Mouse (Mus musculus): ENCODE data around the gene Cntn1. TPM values are rescaled to one million over a fixed set of nuclear protein-coding genes. Genes with fewer than 3 reads are reported as not detected.

Gene Cntn1
- polyA plus RNA-seq, 1 experiment from 2014 or later, result 0.51 TPM

DNA sequence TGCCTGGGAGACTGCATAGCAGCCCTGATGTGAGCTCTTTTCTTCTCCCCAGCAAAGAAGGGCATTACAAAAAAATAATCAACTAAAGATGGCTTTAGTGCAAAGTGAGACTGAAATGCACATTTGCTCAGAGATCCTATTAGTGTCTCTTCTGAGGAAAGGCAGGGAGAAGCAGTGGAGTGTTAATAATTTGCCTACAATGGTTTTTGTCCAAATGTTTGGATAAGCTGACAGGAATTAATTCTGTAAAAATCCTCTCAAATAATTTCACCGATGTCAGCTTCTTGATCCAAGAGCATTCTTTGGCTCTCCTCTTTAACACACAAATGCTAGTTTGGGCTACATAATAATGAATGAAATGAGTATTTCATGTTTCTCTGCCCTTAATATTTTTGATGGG is 34.9 kb downstream of the Cntn1 start:
- Histone ChIP-seq H3K9me3 (no peaks in the 10 kb centered on the region), H3K27me3 (ENCODE audit: insufficient read depth, poor library complexity, severe bottlenecking) (no peaks in the 10 kb centered on the region), H3K4me1 (no peaks in the 10 kb centered on the region), H3K27ac (no peak overlapping the region), H3K36me3 (no peaks in the 10 kb centered on the region), H3K4me3 (no peak overlapping the region)
- WGBS, result 81% methylated on average over 1 of the region's 1 CpGs
- no peak for DNase-seq (ENCODE audit: low spot score)

DNA sequence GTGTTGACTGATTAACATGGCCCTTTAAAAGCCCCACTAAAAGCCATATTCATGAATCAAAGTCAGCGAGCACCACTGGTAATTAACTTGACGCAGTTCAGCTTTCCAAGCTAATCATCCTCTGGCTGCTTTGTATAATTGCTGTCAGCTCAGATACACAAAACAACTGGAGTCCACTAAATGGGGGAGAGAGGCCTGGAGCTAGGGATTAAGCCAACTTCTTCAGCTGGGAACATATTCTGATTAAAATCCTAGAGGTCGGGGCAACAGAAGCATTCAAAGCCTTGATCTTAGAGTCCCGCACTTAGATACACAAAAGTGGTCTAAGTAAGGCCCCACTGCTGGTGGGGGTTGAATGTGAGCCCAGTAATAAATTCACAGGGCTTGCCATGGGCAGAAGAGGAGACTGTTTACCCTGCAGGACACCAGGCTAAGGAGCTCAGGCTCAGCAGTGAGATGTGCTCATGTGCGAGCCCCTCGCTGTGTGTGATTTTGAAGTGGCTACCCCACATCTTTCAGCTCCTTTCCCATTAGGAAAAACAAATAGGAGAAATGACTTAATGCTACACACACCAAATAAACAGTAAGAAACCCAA is 36.8 kb downstream of the Cntn1 start:
- Histone ChIP-seq H3K4me3 (no peak overlapping the region), H3K9me3 (no peaks in the 10 kb centered on the region), H3K4me1 (no peaks in the 10 kb centered on the region), H3K36me3 (no peaks in the 10 kb centered on the region), H3K27me3 (ENCODE audit: insufficient read depth, poor library complexity, severe bottlenecking) (no peaks in the 10 kb centered on the region), H3K27ac (no peak overlapping the region)
- no peak for DNase-seq (ENCODE audit: low spot score)
- WGBS, result 67% methylated on average over 6 of the region's 6 CpGs

DNA sequence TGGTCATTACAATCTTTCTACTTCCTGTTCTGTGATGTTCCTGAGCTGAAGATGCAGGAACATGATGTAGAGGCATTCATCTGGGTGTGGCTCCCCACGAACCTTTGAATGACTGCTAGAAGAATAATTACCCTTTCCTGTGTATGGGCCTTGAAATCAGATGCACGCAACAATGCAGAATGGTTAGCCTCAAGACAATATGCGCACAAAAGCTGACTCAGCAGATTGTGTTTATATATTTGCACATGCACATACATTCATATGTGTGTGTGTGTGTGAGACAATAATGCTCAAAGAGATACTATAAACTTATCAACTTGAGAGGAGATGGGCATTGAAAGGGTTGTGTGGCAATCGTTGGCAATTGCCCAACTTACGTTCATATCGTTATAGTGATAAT is 39.8 kb downstream of the Cntn1 start:
- 84% methylated on average over 6 of the region's 6 CpGs for WGBS

DNA sequence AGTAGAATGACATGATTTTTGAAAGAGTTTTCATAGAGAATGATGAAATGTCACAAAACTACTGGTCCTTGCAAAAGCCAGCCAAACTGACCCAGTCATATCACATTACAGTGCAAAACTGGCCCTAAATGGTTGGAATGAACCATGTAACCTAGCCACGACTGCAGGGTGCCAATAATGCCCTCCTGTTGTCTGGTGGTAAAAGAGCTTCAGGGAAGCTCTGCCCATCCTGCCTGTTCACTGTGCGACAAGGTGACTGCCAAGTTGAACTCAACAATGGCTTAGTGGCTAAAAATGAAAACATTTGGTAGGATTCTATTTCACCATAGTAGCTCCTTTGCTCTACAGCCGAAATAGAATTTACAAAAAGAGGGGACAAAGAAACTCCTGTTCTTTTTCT is 41.1 kb downstream of the Cntn1 start:
- Histone ChIP-seq H3K9me3 (no peaks in the 10 kb centered on the region), H3K27ac (no peak overlapping the region), H3K36me3 (no peaks in the 10 kb centered on the region), H3K27me3 (ENCODE audit: insufficient read depth, poor library complexity, severe bottlenecking) (no peaks in the 10 kb centered on the region), H3K4me3 (no peak overlapping the region), H3K4me1 (no peaks in the 10 kb centered on the region)
- WGBS, result 72% methylated on average over 3 of the region's 3 CpGs
- DNase-seq (ENCODE audit: low spot score), result no peak

More for the DNA sequence above, 39.8 kb downstream of the Cntn1 start:
- H3K27me3 ChIP-seq (ENCODE audit: insufficient read depth, poor library complexity, severe bottlenecking), result no peaks in the 10 kb centered on the region
- no peaks in the 10 kb centered on the region for H3K36me3 ChIP-seq
- H3K27ac ChIP-seq, result no peak overlapping the region
- H3K4me3 ChIP-seq, result no peak overlapping the region
- DNase-seq (ENCODE audit: low spot score), result no peak
- no peaks in the 10 kb centered on the region for H3K4me1 ChIP-seq
- no peaks in the 10 kb centered on the region for H3K9me3 ChIP-seq

DNA sequence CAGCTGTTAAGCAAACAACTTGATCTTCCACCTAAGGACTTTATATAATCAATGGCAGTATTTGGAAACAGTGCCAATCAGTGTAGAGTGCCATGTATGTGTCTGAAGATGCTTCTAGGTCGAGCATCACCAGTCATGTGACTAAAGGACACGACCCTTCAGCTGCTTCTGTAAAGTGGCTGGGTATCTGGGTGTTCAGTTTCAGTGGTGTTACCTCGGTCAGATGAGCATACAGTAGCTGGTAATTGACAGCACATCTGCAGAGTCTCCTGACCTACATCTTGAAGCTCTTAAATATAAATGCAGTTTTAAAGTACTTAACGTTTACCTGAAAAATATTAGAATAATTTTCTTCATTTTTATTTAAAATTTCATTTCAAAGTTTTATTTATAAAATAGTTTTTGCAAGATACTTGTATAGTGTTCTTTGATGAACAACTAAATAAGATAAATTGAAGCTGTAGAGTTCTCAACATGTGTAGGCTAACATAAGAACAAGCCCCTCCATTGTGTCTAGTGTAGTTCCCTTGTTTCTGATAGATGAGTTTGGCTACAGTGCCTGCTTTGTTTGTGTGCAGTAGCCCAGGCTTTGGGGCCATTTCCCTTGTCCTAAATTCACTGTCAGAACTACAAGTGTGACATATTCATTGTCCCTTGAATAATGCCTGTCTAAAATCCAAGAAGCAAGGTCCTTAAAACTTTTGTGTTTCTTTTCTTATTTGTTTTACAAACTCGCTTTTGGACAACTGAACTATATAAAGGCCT is 48.6 kb downstream of the Cntn1 start:
- H3K4me1 ChIP-seq, result no peaks in the 10 kb centered on the region
- no peak for DNase-seq (ENCODE audit: low spot score)
- no peaks in the 10 kb centered on the region for H3K27me3 ChIP-seq (ENCODE audit: insufficient read depth, poor library complexity, severe bottlenecking)
- WGBS, result 64% methylated on average over 5 of the region's 5 CpGs
- no peaks in the 10 kb centered on the region for H3K36me3 ChIP-seq
- H3K27ac ChIP-seq, result no peak overlapping the region
- H3K9me3 ChIP-seq, result no peaks in the 10 kb centered on the region
- no peak overlapping the region for H3K4me3 ChIP-seq

DNA sequence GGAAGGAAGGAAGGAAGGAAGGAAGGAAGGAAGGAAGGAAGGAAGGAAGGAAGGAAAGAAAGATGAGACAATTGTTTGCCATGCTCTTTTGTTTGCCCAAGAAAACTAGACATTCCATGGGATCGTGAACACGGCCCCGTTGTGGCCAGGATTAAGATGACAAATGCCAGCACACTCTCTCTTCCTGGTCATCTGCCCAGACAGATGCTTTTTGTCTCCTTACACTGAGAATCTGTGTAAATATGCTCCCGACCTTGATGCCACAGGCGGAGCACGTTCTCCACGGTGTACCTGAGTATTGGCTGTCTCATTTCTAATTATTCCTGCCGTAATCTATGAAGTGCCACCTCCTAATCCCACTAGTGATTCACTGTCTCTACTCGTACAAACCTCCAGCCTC is 51.0 kb downstream of the Cntn1 start:
- Histone ChIP-seq H3K36me3 (no peaks in the 10 kb centered on the region), H3K4me1 (no peaks in the 10 kb centered on the region), H3K4me3 (no peak overlapping the region), H3K27ac (no peak overlapping the region), H3K27me3 (ENCODE audit: insufficient read depth, poor library complexity, severe bottlenecking) (no peaks in the 10 kb centered on the region), H3K9me3 (no peaks in the 10 kb centered on the region)
- 83% methylated on average over 9 of the region's 9 CpGs for WGBS
- DNase-seq (ENCODE audit: low spot score), result no peak

DNA sequence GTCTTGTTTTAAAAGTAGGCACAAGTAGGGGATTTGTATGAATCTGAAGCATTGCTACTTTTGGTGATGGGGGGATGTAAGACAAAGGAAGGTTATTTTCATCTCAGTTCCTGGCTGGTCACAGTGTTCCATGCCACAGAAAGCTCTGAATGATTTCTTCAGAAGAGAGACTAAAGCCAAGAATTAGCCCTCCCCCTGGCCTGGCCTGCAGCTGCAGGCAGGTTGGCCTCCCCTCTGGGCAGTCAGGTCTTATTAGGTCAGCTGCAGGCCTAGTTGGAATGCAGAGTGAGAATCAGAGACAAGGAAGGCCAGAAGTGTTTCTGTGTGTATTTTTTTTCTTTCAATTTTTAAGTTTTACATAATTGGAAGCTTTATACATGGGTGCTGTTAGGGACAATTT is 61.5 kb downstream of the Cntn1 start:
- no peaks in the 10 kb centered on the region for H3K36me3 ChIP-seq
- H3K27ac ChIP-seq, result no peak overlapping the region
- no peaks in the 10 kb centered on the region for H3K27me3 ChIP-seq (ENCODE audit: insufficient read depth, poor library complexity, severe bottlenecking)
- no peaks in the 10 kb centered on the region for H3K9me3 ChIP-seq
- no peak overlapping the region for H3K4me3 ChIP-seq
- H3K4me1 ChIP-seq, result no peaks in the 10 kb centered on the region
- DNase-seq (ENCODE audit: low spot score), result no peak

DNA sequence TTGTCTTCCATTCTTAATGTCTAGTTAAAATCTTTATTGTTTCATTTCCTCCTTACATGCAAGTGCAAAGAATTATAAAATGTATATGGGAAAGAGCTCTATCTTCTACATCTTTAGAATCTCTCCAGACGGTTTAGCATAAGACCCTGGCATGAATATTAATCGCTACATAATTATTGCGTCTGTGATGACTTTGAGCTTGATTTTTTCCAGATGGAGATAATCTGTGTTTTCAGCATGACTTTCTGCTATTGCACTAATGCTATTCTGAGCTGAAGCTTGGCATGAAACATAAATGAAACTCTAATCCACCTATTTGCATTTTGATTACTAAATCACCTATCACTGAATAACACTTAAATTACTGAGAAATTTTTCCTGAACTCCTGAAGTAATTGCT is 82.0 kb downstream of the Cntn1 start:
- WGBS, result 88% methylated on average over 3 of the region's 3 CpGs
- H3K36me3 ChIP-seq, result no peaks in the 10 kb centered on the region
- H3K27me3 ChIP-seq (ENCODE audit: insufficient read depth, poor library complexity, severe bottlenecking), result no peaks in the 10 kb centered on the region
- H3K9me3 ChIP-seq, result no peaks in the 10 kb centered on the region
- H3K4me1 ChIP-seq, result no peaks in the 10 kb centered on the region
- no peak overlapping the region for H3K27ac ChIP-seq
- H3K4me3 ChIP-seq, result no peak overlapping the region
- DNase-seq (ENCODE audit: low spot score), result no peak

DNA sequence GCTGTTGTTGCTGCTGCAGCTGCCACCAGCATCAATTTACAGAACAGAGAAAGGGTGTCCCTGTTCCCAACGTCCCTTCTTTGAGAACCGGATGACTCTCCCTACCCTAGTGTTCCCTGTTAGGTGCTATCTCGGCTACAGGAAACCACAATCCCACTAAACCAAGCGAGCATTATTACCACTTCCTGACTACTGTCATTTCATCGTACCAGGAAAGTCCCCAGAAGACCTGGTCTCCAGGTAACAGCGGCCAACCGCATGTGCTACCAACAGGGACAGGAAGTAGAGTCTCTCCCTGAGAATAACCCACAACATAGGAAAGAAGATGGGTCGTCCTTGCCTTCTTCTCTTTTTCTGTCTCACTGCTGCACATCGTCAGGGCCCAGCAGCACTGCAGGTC is 83.3 kb downstream of the Cntn1 start:
- 66% methylated on average over 9 of the region's 9 CpGs for WGBS

DNA sequence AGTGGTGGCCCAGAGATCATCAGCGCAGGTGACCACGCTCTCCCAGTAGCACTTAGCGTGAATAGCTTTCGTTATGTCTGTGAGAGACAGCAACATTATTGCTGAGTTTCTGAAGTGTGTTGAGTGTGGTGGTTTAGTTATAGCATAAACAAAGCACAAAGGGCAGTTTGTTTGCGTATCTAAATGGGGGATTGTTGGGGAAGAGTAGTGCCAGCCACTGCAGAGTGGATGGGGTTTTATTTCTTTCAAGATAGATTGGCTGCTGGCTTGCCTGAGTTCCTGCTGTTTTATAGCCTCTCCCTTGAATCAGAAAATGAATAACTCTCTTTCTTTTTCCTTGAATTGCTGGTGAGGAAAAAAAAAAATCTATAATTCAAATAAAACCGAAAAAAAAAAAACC is 86.1 kb downstream of the Cntn1 start:
- Histone ChIP-seq H3K9me3 (no peaks in the 10 kb centered on the region), H3K27ac (no peak overlapping the region), H3K27me3 (ENCODE audit: insufficient read depth, poor library complexity, severe bottlenecking) (no peaks in the 10 kb centered on the region), H3K36me3 (no peaks in the 10 kb centered on the region), H3K4me3 (no peak overlapping the region), H3K4me1 (no peaks in the 10 kb centered on the region)
- DNase-seq (ENCODE audit: low spot score), result no peak
- WGBS, result 80% methylated on average over 6 of the region's 6 CpGs

More for the DNA sequence above, 83.3 kb downstream of the Cntn1 start:
- Histone ChIP-seq H3K27me3 (ENCODE audit: insufficient read depth, poor library complexity, severe bottlenecking) (no peaks in the 10 kb centered on the region), H3K4me1 (no peaks in the 10 kb centered on the region), H3K9me3 (no peaks in the 10 kb centered on the region), H3K4me3 (no peak overlapping the region), H3K36me3 (no peaks in the 10 kb centered on the region), H3K27ac (no peak overlapping the region)
- DNase-seq (ENCODE audit: low spot score), result no peak

DNA sequence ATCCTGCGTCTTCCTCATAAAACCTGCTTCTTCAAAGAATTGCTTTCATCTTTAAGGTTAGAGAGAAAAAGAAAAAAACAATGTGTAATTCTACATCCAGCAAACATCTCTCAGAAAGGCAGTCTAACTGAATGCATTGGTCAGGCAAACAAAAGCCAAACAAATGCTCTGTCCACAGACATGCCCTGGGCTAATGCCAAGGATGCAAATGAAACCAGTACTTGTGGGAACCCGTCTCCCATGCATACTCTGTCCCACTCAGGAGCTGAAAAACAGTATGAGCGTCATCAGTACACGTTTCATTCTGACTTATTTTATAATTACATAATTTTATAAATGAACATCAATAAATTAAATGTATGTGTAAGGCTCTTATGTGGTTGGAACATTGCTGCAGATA is 91.0 kb downstream of the Cntn1 start:
- Histone ChIP-seq H3K27ac (no peak overlapping the region), H3K36me3 (no peaks in the 10 kb centered on the region), H3K9me3 (no peaks in the 10 kb centered on the region), H3K4me3 (no peak overlapping the region), H3K27me3 (ENCODE audit: insufficient read depth, poor library complexity, severe bottlenecking) (no peaks in the 10 kb centered on the region), H3K4me1 (no peaks in the 10 kb centered on the region)
- WGBS, result 68% methylated on average over 4 of the region's 4 CpGs
- no peak for DNase-seq (ENCODE audit: low spot score)

DNA sequence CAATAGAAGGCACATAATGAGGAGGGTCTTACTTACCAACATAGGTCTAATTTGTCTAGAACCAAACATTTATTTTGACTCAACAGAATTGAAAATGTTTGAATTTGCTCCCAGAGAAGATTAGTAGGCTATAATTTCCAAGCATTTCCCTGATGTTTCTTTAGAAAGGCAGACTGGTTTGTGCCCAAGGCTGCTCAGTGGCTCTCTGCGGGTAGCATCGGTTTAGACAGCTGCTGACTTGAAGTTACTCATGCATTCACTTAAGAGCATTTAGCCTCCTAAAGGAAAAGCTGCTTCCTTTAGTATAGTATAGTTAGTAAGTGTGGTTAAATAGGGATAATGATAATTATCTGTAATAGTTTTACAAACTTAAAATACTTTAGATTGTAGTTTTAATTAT is 104.0 kb downstream of the Cntn1 start:
- Histone ChIP-seq H3K9me3 (no peaks in the 10 kb centered on the region), H3K4me1 (no peaks in the 10 kb centered on the region), H3K27me3 (ENCODE audit: insufficient read depth, poor library complexity, severe bottlenecking) (no peaks in the 10 kb centered on the region), H3K27ac (no peak overlapping the region), H3K36me3 (no peaks in the 10 kb centered on the region), H3K4me3 (no peak overlapping the region)
- 80% methylated on average over 2 of the region's 2 CpGs for WGBS
- DNase-seq (ENCODE audit: low spot score), result no peak

DNA sequence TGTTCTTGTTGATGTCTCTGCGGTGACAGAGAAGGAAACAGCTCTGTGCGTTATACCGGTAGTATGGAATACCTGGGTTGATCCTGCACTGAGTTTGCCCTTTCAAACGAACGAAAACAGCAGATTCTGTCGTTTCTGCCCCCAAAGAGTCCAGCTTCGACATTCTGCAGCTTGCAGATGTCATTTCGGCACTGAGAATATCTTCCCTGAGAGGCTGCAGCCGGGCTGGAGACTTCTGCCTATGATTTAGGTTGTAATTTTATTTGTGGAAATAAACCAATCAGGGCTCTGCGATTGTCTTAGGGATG is 109.8 kb downstream of the Cntn1 start:
- Histone ChIP-seq H3K27ac (no peak overlapping the region), H3K4me1 (no peaks in the 10 kb centered on the region), H3K4me3 (no peak overlapping the region), H3K9me3 (no peaks in the 10 kb centered on the region), H3K27me3 (ENCODE audit: insufficient read depth, poor library complexity, severe bottlenecking) (no peaks in the 10 kb centered on the region), H3K36me3 (no peaks in the 10 kb centered on the region)
- no peak for DNase-seq (ENCODE audit: low spot score)
- 65% methylated on average over 10 of the region's 10 CpGs for WGBS
